Mouse (Mus musculus): Measurements from ENCODE around the gene Vmn1r46. TPM values are rescaled to one million over a fixed set of nuclear protein-coding genes. Genes with fewer than 3 reads are reported as not detected.

The Vmn1r46 gene
- polyA plus RNA-seq (2012; rRNA removed) = not detected in 2 replicates

DNA sequence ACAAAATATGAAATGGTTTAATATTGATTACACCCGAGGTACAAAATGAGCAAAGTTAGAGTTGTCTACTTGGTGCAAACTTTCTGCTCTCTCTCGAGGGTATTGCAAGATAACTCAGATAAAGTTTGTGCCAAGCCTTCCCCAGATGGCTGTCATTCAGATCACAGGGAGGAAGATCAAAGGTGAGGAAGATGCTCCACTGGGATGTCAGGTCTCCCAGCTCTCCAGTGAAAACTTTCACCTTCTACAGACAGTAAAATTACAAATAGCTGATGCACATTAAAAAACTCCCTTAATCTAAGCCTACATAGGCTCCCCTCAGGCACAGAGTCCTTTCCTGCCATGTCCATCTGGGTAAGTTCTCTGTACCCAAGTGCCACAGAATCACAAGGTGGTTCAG, at the start of gene Vmn1r46:
Gene Vmn1r46 (plus strand): TSS at position 301 of the 400 bp plus-strand sequence.

DNA sequence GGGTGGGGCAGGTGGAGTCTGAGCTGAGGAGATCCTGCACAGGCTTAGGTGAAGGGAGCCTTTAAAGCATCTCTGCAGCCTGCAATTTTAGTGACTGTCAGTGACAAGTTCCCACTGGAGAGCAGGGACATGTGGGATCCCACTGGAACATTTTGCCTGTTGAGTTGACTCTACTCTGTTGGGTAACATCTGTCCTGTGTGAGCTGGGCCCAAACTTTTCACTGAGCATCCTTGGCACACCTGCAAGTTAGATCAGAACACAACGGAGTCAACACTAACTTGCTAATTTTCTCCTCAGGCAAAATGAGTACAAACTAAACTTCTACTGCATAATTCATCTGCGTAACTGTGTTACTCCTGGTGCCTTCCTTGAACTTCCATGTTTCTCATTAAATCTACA, 28.6 kb upstream of the Vmn1r46 start, which contains the start of gene Vmn1r45:
Gene Vmn1r45 (minus strand): TSS at position 101 of the 400 bp plus-strand sequence.

DNA sequence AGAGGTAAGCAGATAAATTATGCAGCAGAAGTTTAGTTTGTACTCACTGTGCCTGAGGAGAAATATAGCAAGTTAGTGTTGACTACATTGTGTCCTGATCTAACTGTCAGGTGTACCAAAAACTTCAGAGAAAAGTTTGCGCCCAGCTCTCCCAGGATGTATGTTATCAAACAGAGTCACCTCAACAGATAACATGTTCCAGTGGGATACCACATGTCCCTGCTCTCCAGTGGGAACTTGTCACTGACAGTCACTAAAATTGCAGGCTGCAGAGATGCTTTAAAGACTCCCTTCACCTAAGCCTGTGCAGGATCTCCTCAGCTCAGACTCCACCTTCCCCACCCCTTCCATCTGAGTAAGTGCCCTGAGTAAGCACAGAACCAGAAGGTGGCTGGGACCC, 46.7 kb downstream of the Vmn1r46 start, which contains the start of gene Vmn1r47:
Gene Vmn1r47 (plus strand): TSS at position 301 of the 400 bp plus-strand sequence.

Other genes starting within 250 kb of the Vmn1r46 start
- gene Vmn1r41, start 228.5 kb upstream of the Vmn1r46 start, polyA plus RNA-seq (2012; rRNA removed) = not detected in 2 replicates
- not detected in 2 replicates for gene Vmn1r42, start 92.9 kb upstream of the Vmn1r46 start, polyA plus RNA-seq (2012; rRNA removed)
- gene Vmn1r43, start 92.9 kb upstream of the Vmn1r46 start, polyA plus RNA-seq (2012; rRNA removed) = not detected in 2 replicates
- gene Vmn1r44, start 85.7 kb upstream of the Vmn1r46 start, polyA plus RNA-seq (2012; rRNA removed) = not detected in 2 replicates
- gene Vmn1r45, start 28.7 kb upstream of the Vmn1r46 start, polyA plus RNA-seq (2012; rRNA removed) = not detected in 2 replicates
- not detected in 2 replicates for gene Vmn1r47, start 46.8 kb downstream of the Vmn1r46 start, polyA plus RNA-seq (2012; rRNA removed)
- not detected in 2 replicates for gene Vmn1r48, start 67.5 kb downstream of the Vmn1r46 start, polyA plus RNA-seq (2012; rRNA removed)
- gene Vmn1r49, start 109.2 kb downstream of the Vmn1r46 start, polyA plus RNA-seq (2012; rRNA removed) = not detected in 2 replicates
- gene Vmn1r50, start 132.1 kb downstream of the Vmn1r46 start, polyA plus RNA-seq (2012; rRNA removed) = not detected in 2 replicates
- gene Vmn1r51, start 153.3 kb downstream of the Vmn1r46 start, polyA plus RNA-seq (2012; rRNA removed) = not detected in 2 replicates
- not detected in 2 replicates for gene Vmn1r52, start 205.5 kb downstream of the Vmn1r46 start, polyA plus RNA-seq (2012; rRNA removed)
- not detected in 2 replicates for gene V1ra8, start 233.5 kb downstream of the Vmn1r46 start, polyA plus RNA-seq (2012; rRNA removed)

All from liver, embryonic 14 days (tissue).